Mouse (Mus musculus): ENCODE measurements around the gene Glo1.
"Not testable (repeated sequence)": the region's sequence is repeated elsewhere in the genome, so short reads cannot be mapped to it uniquely, and the experiment has no call there.

Glo1 gene

DNA sequence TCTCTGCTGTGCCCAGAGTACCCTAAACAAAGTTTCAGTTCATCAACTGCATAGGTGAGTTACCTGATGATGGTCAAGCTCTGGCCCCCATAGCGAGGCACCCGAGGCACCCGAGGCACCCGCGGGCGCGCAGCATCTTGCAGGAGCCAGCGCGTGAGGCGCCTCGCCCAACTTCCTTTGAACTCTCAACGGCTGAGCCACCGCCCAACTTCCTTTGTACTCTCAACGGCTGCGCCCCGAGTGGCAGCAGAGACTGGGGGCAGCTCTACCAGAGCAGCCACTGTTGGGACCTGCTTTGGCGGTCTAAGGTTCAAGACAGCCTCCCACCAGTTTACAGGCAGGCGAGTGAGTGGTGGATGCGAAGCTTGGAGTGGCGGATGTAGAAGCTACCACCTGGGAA, at the start of gene Glo1:
Glo1 (minus strand) TSS at position 153 of the 400 bp plus-strand sequence.
- not testable (repeated sequence) for DNase-seq

- no peak for DNase-seq
Observed at GRCm38 (mm10) chr17:30675021-30675740, 48.5 kb upstream of the Glo1 start.

GRCm38 (mm10) chr17:30673023-30673422, 46.4 kb upstream of the Glo1 start:
- DNase-seq: no peak

DNA sequence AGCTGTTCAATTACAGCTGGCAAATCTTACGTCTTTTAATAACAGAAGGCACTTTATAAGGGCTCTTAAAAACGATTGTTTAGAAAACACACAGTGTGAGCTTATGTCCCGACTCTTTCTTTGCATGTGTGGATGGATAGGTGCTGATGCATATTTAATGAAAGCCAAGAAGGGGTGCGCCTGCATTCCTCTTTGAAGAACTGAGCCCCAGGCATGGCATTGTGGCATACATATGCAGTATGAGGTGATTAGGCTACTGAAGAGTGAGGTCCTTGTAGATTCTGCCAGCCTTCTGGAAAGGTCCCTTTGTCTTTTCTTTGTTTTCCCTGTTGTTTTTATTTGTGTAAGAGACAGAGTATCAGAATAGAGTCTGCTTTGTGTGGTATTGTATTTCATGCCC, 45.9 kb upstream of the Glo1 start:
- no peak for DNase-seq

DNA sequence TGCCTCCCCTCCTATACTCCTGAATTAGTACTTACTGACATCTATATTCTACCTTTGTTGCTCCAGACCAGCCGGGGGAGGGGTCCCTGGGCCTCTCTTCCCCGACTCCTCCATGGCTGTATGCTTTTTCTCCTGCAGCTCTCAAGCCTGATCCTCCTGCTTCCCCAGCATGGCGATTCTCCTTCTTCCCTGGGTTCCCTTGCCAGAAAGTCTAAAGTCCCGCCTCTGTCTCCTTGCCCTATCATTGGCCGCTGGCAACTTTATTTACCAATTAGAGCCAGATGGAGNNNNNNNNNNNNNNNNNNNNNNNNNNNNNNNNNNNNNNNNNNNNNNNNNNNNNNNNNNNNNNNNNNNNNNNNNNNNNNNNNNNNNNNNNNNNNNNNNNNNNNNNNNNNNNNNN, 38.2 kb upstream of the Glo1 start:
- no peak for DNase-seq

DNA sequence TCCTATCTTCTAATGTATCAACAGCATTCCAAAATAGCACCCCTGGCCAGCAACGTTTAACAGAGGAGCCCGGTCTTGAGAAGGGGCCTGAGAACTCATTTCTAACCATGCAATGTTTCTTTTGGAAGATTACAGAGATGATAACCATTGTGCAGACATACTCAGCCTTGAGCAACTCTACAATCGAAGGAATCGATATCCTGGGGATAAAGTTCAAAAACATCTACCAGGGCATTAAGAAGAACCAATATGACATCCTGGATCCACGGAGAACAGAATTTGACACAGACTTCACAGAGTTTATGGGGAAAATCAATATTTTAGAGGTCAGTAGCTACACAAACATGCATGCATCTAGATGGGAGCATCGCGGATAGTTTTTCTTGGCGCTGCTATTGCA, 36.5 kb upstream of the Glo1 start:
- no peak for DNase-seq

DNA sequence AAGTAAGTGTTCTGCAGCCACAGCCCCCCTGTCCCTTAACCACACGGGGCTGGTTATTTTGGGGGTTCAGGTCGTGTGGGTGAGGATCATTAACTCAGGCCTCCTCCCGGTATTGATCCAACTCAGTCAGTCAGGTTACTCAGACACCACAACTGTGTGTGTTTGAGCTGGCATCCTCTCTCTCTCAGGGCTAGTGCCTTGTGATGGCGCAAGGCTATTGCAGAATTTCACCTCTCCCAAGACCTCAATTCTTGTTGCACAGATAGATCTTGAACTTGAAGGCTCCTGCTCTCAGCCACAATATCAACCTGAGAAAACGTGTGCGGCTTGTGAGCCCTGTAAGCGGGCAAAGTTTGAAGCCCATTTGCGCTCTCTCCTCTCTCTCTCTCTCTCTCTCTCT, 35.5 kb upstream of the Glo1 start:
- no peak for DNase-seq

DNA sequence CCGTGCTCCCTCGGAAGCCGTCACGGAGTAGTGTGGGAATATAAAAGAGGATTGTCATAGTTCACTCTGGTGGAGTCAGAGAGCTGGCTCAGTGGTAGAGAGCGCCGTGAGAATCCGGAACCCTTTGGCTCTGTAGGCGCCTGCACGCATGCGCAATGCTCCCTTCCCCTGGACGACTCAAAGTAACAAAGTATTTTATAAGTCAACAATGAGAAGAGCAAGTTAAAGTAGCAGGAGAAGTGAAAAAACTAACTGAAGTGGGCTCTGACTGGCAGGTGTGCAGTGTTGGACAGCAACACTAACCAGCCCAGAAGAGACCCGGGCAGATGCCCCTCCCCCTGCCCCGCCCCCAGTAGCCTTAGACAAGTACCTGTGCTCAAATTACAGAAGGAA, 31.5 kb upstream of the Glo1 start:
- peak; percentile 91 to 94 for DNase-seq

DNA sequence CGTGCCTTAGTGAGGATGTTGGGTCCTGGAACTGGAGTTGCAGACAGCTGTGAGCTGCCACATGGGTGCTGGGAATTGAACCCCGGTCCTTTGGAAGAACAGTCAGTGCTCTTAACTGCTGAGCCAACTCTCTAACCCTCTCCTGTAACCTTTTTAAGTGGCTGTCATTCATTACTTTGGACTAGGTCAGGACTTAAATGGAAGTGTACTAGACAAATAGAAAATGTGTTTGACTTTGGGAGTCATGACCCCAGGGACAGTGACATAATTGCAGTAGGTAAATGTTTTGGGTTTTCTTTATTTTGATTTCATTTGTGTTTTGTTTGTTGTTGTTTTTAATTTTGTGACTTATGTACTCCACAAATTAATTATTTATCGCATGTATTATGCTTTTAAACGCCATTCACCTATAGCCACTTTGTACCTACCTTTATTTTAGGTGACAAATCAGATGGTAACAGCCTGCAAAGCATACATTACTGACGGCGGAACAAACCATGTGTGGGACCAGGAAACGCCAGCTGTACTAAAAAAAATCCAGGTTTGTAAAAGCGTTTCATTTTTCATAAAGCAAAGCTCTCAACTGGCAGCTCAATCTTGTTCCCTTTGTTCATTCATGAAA, 31.0 kb upstream of the Glo1 start:
- DNase-seq: peak in 1 of 2 experiments; percentile 5

DNA sequence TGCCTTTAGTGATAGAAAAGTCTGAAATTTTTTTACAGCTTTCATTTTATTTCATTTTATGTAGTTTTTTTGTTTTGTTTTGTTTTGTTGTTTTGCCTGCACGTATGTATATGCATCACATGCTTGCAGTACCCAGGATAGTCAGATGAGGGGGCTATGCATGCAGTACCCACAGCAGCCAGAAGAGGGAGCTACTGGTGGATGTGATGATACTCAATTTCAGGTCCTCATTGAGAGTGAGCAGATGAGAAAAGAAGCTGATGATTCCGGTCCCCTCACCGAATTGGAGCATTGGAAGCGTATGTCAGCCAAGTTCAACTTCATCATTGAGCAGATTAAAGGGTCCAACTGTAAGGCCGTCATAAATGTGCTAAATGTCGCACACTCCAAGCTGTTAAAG, 26.3 kb upstream of the Glo1 start:
- DNase-seq: no peak

DNA sequence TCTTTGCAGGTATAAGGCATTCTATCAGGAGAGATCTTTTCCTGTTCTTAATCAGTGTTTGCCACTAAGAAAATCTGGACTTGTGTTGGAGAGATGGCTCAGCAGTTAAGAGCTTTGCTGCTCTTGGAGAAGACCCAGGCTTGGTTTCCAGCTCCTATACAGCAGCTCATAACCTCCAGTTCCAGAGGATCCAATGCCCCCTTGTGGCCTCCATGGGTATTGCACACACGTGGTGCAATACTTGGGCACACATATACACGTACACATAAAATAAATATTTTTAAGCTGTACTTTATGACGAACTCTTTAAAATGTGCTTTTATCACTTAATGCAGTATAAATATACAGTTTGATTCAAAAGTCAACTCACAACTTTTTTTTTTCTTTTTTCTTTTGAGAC, 22.1 kb upstream of the Glo1 start:
- no peak for DNase-seq

GRCm38 (mm10) chr17:30640896-30641295, 14.2 kb upstream of the Glo1 start:
- DNase-seq: no peak

- no peak for DNase-seq
Observed at GRCm38 (mm10) chr17:30638996-30639395, 12.3 kb upstream of the Glo1 start.

DNA sequence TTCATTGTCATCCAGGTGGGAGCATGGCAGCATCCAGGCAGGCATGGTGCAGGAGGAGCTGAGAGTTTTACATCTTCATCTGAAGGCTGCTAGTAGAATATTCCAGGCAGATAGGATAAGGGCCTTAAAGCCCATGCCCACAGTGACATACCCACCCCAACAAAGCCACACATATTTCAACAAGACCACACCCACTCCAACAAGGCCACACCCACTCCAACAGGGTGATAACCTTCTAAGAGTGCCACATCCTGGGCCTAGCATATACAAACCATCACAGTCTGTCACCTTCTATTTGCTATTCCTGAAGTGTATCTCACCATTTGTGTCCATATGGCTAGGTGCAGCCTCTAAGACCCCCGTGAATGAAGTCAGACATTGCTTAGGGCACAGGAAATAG, 11.0 kb upstream of the Glo1 start:
- no peak for DNase-seq

GRCm38 (mm10) chr17:30635367-30635766, 8.7 kb upstream of the Glo1 start:
- DNase-seq: peak in 1 of 2 experiments; percentile 30

DNA sequence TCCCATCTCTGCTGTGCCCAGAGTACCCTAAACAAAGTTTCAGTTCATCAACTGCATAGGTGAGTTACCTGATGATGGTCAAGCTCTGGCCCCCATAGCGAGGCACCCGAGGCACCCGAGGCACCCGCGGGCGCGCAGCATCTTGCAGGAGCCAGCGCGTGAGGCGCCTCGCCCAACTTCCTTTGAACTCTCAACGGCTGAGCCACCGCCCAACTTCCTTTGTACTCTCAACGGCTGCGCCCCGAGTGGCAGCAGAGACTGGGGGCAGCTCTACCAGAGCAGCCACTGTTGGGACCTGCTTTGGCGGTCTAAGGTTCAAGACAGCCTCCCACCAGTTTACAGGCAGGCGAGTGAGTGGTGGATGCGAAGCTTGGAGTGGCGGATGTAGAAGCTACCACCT, 2.5 kb downstream of the Glo1 start, which contains the start of gene Dnah8:
Dnah8 (plus strand) TSS at position 223 of the 400 bp plus-strand sequence.
- not testable (repeated sequence) for DNase-seq

DNA sequence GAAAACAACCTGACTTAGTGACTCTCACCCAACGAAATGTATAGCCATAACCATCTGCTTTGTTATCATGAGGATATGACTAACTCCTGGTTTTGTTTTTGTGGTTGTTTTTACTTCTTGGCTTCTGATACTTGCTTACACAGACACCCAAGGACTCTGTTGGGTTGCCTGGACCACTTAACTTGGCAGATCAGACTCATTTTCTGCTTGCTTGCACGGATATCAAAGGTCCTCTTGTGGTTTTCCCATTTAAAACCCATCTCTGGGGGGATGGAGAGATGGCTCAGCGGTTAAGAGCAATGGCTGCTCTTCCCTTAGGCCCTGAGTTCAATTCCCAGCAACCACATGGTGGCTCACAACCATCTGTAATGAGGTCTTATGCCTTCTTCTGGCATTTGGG, 3.5 kb downstream of the Glo1 start:
- no peak for DNase-seq

GRCm38 (mm10) chr17:30621450-30621849, 5.2 kb downstream of the Glo1 start:
- no peak for DNase-seq

DNA sequence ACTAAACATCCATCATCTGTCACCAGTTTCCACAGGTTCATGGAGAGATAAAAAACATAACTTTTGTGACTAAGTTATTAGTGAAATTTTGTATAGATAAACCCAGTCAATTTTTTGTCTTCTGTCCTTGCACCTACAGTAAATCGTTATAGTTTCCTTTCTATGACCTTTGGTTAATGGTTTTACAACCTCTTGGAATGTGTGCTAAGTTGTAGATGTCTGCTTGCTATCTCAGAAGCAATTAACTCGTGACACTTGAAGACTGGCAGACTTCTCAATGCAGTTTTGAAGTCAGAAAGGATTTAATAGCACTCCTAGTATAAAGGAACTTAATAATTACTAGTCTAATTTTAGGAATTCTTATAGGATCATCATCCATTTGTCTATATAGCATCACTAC, 6.1 kb downstream of the Glo1 start:
- DNase-seq: no peak

- no peak for DNase-seq
Observed at GRCm38 (mm10) chr17:30619153-30619552, 7.5 kb downstream of the Glo1 start.

GRCm38 (mm10) chr17:30618136-30618891, 8.4 kb downstream of the Glo1 start:
- DNase-seq: no peak

GRCm38 (mm10) chr17:30616203-30616602, 10.5 kb downstream of the Glo1 start:
- no peak for DNase-seq

GRCm38 (mm10) chr17:30613350-30613749, 13.3 kb downstream of the Glo1 start:
- no peak for DNase-seq

Measured in lung, adult 18-20 months (tissue).